Mouse (Mus musculus): ENCODE measurements around the gene Ndufc2.

- TF ChIP-seq CTCF (IDR thresholded peaks at IDR 0.05; ENCODE audit: low read depth) (no peak), EP300 (IDR thresholded peaks at IDR 0.05; ENCODE audit: low read depth) (no peak)
Measured at GRCm38 (mm10) chr7:97423754-97424153, 24.0 kb downstream of the Ndufc2 start.

All from liver, postnatal 0 days (tissue).